Mouse (Mus musculus) cortical plate, adult 2 months (tissue): ENCODE data around the gene Cpne1. TPM values are rescaled to one million over a fixed set of nuclear protein-coding genes. Genes with fewer than 3 reads are reported as not detected.

Experiments
- H3K27ac ChIP-seq: fragments of 200-500 bp; 2 replicates; pipeline ENCODE4 v1.5.1; 2012; ENCODE audit warnings: low read length, control low read depth, inconsistent platforms; ENCODE audit not compliant: insufficient read depth
- H3K4me1 ChIP-seq: fragments of 200-500 bp; 2 replicates; pipeline ENCODE4 v1.6.1; 2011; ENCODE audit warnings: low read length; ENCODE audit not compliant: control insufficient read depth, insufficient read depth
- H3K4me3 ChIP-seq: fragments of 200-500 bp; 2 replicates; pipeline ENCODE4 v1.5.1; 2011; ENCODE audit warnings: mild to moderate bottlenecking, low read length, control low read depth; ENCODE audit not compliant: insufficient read depth
- CTCF ChIP-seq: fragments of 200-500 bp; IDR thresholded peaks from 2 replicates; pipeline ENCODE4 v1.5.1; 2011; ENCODE audit warnings: mild to moderate bottlenecking, control low read depth, low read length; ENCODE audit not compliant: insufficient read depth; ENCODE audit errors: extremely low read depth
- POLR2A ChIP-seq: fragments of 200-500 bp; IDR thresholded peaks from 2 replicates; pipeline ENCODE4 v1.6.1; 2011; ENCODE audit warnings: mild to moderate bottlenecking, low read length, control low read depth; ENCODE audit not compliant: insufficient read depth; ENCODE audit errors: extremely low read depth
- polyA plus RNA-seq: library from polyadenylated mRNA; depleted of rRNA; stranded (reverse); fragments of >200 nt; gene quantifications from 2 replicates; pipeline ENCODE4 v1.2.3, GENCODE M21; 2012

The Cpne1 gene
- polyA plus RNA-seq, 1 experiment = 46.7 TPM

DNA sequence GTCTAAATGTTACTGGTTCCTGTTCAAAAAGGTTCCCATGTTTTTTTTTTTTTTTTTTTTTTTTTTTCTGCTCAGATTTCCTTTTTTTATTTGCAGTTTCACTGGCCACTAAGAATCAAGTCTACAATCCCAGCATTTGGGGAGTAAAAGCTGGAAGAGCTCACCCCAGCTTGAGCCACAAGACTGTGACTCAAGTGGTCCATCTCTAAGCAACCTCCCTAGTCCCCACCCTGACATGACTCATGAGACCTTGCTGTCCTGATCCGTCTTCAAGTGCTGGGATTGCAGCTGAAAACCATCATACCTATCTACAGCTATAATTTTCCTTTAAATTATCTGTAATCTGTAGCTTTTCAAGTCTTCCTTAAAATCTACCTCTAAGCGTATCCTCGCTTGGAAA, 27.2 kb downstream of the Cpne1 start:
- Histone ChIP-seq H3K4me1 (peaks cover 25% of the 10 kb centered on the region), H3K4me3 (no peak overlapping the region)

DNA sequence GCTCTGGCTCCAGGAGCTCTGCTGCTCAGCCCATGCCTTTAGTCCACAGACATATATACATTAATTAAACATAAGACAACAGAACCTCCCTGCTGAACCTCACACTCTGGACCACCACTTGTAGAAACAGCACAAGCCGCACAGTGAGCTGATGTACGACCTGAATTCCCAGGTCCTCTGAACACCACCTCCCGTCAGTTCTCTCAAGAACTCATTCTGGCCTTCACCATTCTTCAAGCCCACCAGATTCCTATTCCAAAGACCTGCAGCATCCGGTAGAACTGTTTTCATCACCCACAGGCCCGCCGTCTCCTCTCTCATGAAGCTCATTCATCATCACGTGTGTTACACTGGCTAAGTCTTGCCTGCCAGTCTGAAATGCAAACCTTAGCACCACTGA, 31.4 kb downstream of the Cpne1 start:
- H3K27ac ChIP-seq = no peak overlapping the region
- H3K4me3 ChIP-seq = no peak overlapping the region
- peaks cover 15% of the 10 kb centered on the region for H3K4me1 ChIP-seq
- TF ChIP-seq CTCF (no peak), POLR2A (no peak)

More for the DNA sequence above, 27.2 kb downstream of the Cpne1 start:
- H3K27ac ChIP-seq = no peak overlapping the region
- no peak for TF ChIP-seq POLR2A
- no peak for TF ChIP-seq CTCF

DNA sequence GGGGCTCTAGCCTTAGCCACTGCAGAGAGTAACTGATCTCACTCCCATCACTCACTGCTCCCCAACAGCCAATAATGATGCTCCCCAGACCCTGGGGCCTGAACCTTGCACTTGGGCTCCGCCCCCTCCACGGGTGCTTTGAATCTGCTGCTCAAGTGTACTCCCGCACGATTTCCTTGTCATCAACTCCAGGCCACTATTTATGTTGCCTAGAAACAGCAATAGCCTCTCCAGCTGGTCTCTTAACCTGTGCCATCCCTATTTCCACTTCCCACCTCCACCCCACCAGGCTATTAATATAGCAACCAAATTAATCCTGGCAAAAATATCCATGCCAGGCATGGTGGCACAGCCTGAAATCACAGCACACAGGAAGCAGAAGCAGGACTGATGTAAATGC, 32.1 kb downstream of the Cpne1 start:
- H3K4me1 ChIP-seq = peaks cover 14% of the 10 kb centered on the region
- H3K4me3 ChIP-seq = no peak overlapping the region
- TF ChIP-seq CTCF (no peak), POLR2A (no peak)
- no peak overlapping the region for H3K27ac ChIP-seq

DNA sequence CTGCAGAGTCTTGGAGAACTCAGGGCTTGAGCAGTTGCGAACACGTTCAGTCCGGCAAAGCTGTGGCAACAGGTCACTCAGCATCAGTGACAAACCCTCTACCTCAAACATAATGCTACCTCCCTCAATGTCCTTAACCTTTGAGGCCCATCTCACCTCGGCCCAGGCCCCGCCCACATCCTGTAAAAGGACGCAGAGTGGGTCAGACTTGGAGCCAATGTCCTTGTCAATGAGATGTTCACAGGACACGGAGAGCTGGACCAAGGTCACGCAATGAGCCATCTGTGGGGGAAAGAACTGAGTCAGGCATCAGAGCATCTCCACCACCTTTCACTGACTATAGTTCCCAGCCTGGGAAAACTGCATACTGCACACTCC, 32.6 kb downstream of the Cpne1 start:
- Histone ChIP-seq H3K4me3 (no peak overlapping the region), H3K27ac (no peak overlapping the region), H3K4me1 (peaks cover 14% of the 10 kb centered on the region)
- TF ChIP-seq CTCF (no peak), POLR2A (no peak)

DNA sequence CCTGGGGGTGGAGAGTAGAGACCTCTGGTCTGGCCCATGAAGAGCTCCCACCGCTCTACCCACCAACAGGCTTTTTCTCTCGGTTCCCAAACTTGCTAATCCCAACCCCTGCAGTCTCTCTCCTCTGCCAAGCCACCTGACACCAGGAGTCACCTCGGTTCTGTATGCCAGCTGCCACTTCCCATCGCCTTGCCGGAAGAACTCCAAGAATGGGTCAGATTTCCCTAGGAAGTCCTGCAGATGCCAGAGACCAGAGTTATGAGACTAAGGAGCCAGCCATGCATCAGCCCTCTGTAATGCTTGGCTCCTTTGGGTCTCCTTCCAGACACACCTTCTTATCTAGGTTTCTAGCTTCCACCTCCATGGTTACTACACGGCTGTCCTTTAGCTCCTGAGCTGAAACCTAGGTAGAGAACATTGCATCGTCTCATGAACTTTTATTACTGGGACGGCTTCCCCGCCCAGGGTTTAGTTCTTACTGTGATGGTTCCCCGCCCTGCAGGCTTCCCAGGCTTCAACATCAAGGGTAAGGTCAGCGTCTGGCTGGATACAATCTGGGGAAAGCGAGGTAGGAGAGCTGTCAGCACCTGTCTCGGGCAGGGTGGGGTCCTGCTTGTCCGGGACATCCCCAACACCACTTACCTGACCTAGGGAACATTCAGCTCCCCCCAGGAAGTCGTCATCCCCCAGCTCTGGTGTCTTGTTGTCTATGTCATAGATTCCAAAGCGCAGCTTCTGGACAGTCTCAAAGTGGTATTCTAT, 33.2 kb downstream of the Cpne1 start:
- Histone ChIP-seq H3K27ac (no peak overlapping the region), H3K4me1 (peaks cover 14% of the 10 kb centered on the region), H3K4me3 (no peak overlapping the region)
- TF ChIP-seq CTCF (no peak), POLR2A (no peak)

DNA sequence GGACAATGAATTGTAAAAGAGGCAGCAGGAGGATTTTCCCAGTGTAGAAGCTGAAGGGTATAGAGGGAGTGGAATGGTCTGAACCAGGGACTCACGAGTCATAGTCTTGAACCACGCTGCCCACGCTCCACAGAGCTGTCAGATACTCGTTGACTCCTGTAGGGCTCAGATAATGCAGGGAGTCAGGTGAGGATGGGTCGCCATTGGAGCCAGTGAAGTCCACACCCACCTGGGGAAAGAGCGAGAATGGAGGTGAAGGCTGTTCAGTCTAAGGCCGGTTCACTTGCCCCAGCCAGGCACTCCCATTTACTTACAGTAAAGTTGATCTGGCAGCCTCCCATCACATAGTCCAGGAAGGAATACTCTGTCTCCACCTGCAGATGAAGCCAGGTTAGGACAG, 34.3 kb downstream of the Cpne1 start:
- peaks cover 14% of the 10 kb centered on the region for H3K4me1 ChIP-seq
- H3K27ac ChIP-seq = no peak overlapping the region
- H3K4me3 ChIP-seq = no peak overlapping the region
- TF ChIP-seq CTCF = no peak
- no peak for TF ChIP-seq POLR2A

DNA sequence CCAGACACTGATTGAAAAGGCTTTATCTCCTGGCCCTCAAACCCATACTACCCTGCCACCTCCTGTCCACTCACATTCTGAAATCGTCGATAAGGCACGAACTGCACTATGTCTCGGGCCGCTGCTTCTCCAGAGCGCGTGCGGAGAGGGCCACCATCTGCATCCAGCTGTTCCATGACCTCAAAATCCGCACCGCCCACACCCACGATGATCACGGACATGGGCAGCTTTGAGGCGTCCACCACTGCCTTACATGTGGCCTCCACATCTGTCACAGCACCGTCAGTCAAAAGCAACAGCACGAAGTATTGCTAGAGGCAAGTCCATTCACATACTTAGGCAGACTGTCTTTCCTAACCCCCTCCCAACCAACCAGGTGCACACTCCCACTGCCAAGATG, 38.0 kb downstream of the Cpne1 start:
- H3K4me1 ChIP-seq = no peaks in the 10 kb centered on the region
- TF ChIP-seq POLR2A (no peak), CTCF (no peak)
- no peak overlapping the region for H3K4me3 ChIP-seq
- no peak overlapping the region for H3K27ac ChIP-seq

DNA sequence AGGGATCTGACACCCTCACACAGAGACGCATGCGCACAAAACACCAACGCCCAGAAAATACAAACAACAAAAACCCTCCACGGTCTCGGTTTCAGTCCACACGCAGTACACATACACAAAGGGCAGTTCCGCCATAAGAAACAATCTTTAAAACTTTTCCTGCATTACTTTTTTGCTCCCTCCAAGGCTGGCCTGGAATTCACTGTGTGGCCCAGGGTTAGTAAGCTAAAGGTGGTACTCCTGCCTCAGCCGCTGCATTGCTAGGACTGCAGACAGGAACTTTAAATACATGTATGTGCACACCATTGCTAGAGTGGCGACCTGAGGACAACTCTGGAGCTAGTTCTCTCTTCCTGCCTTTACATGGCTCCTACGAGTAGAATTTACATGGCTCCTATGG, 40.5 kb downstream of the Cpne1 start:
- no peak for TF ChIP-seq POLR2A
- TF ChIP-seq CTCF = no peak
- no peak overlapping the region for H3K27ac ChIP-seq
- H3K4me3 ChIP-seq = no peak overlapping the region
- H3K4me1 ChIP-seq = no peaks in the 10 kb centered on the region

DNA sequence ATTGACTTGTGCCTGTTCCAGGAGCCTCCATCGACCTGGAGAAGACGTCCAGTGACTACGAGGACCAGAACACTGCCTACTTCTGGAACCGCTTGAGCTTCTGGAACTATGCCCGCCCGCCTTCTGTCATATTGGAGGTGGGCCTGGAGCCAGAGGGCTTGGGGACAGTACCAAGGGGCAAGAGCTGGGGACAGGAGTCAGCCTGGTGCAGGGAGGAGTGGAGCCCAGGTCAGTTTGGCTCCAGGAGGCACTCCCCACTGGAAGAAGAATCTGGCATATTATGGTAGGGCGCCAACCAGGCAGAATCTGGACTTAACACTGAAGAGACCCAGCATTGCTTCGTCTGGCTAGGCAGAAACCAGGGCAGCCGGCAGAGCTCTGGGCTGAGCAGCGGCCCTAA, 43.8 kb downstream of the Cpne1 start:
- TF ChIP-seq CTCF (no peak), POLR2A (no peak)

DNA sequence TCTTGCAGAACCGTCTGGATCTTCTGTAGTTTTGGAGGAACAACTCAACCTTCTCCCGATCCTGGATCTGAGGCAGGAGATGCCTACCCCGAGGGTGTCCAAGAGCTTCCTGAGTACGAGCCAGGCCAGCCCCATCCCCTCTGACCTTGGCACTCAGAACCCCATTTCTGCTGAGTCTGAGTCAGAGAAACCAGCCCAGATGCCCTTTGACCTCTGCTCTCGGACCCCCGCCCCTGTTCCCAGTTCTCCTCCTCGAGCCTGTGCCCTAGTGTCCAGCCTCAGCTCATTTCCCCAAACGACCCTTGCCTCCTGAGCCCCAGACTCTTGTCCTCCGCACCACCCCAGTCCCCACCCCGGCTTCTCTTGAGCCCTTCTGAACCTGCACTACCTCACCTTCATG, 45.6 kb downstream of the Cpne1 start:
- Histone ChIP-seq H3K27ac (no peak overlapping the region), H3K4me1 (no peaks in the 10 kb centered on the region), H3K4me3 (peak overlapping the region; percentile 59; the same call in 1 of the 2 replicates)
- TF ChIP-seq POLR2A (no peak), CTCF (no peak)

More for the DNA sequence above, 43.8 kb downstream of the Cpne1 start:
- Histone ChIP-seq H3K27ac (no peak overlapping the region), H3K4me1 (no peaks in the 10 kb centered on the region), H3K4me3 (no peak overlapping the region)
